Mouse (Mus musculus) left cerebral cortex, postnatal 14 days (tissue): Measurements from ENCODE around the gene Duox2. TPM values are rescaled to one million over a fixed set of nuclear protein-coding genes. Genes with fewer than 3 reads are reported as not detected.
A peak's percentile ranks its signal among the peaks of the same experiment; 100 is the strongest.

Experiments
- DNase-seq, 2 experiments: peaks; one replicate each; pipeline ENCODE4 v3.0.0; 2021 to 2022; ENCODE audit warnings: low spot score in 2 of 2, mixed read lengths in 1 of 2
- intact Hi-C: fragments of 180-260 bp; cut with DNase I; formaldehyde crosslinking; loops from one replicate; pipeline ENCODE4 v1.15.1; 2025
- total RNA-seq, 2 experiments: library from RNA; stranded (reverse); gene quantifications; 2 replicates each; pipeline ENCODE4 v1.2.3; 2021

The Duox2 gene
- total RNA-seq, 2 experiments from 2014 or later = 0.09 TPM; not detected in 1

GRCm38 (mm10) chr2:122305097-122305892 is 7.0 kb upstream of the Duox2 start:
- intact Hi-C loops = loop anchor here (10.0 kb wide), 1 partner anchor 250 kb away; no protein-coding TSS in a partner anchor
- DNase-seq = no peak

- DNase-seq = no peak
- intact Hi-C loops = loop anchor here (10.0 kb wide), 1 partner anchor 250 kb away; no protein-coding TSS in a partner anchor
These were observed 6.3 kb upstream of the Duox2 start for GRCm38 (mm10) chr2:122304544-122304943.

GRCm38 (mm10) chr2:122302574-122303241 is 4.5 kb upstream of the Duox2 start:
- intact Hi-C loops = loop anchor here (2.0 to 10.0 kb wide), 2 partner anchors 108 to 252 kb away; no protein-coding TSS in a partner anchor
- DNase-seq = peak; percentile 62 to 77

- intact Hi-C loops = loop anchor here (2.0 to 10.0 kb wide), 2 partner anchors 107 to 253 kb away; no protein-coding TSS in a partner anchor
- DNase-seq = no peak
These were observed 3.8 kb upstream of the Duox2 start for GRCm38 (mm10) chr2:122301921-122302573.

GRCm38 (mm10) chr2:122301081-122301920 is 3.1 kb upstream of the Duox2 start:
- DNase-seq = peak; percentile 30 to 35
- intact Hi-C loops = loop anchor here (10.0 kb wide), 1 partner anchor 254 kb away; no protein-coding TSS in a partner anchor

GRCm38 (mm10) chr2:122300656-122301020 is 2.4 kb upstream of the Duox2 start:
- no peak for DNase-seq
- intact Hi-C loops = loop anchor here (10.0 kb wide), 1 partner anchor 254 kb away; no protein-coding TSS in a partner anchor

- intact Hi-C loops = loop anchor here (5.0 to 10.0 kb wide), 2 partner anchors 53 to 255 kb away; no protein-coding TSS in a partner anchor
- no peak for DNase-seq
These were observed 1.8 kb upstream of the Duox2 start for GRCm38 (mm10) chr2:122299911-122300655.

GRCm38 (mm10) chr2:122298596-122299490 is 594 bp upstream of the Duox2 start, which contains the start of gene Duoxa2:
TSS of gene Duoxa2 (plus strand) at chr2:122298900.
- no peak for DNase-seq
- intact Hi-C loops = loop anchor here (5.0 kb wide), 1 partner anchor 52 kb away; no protein-coding TSS in a partner anchor

GRCm38 (mm10) chr2:122297271-122298095 is 766 bp downstream of the Duox2 start:
- no peak for DNase-seq
- intact Hi-C loops = loop anchor here (5.0 kb wide), 1 partner anchor 50 kb away; no protein-coding TSS in a partner anchor

- intact Hi-C loops = loop anchor here (5.0 kb wide), 1 partner anchor 48 kb away; no protein-coding TSS in a partner anchor
- no peak for DNase-seq
These were observed 3.3 kb downstream of the Duox2 start for GRCm38 (mm10) chr2:122294916-122295315.

- DNase-seq = no peak
- intact Hi-C loops = no loop called here
These were observed 12.1 kb downstream of the Duox2 start for GRCm38 (mm10) chr2:122286137-122286536.

GRCm38 (mm10) chr2:122284091-122284490 is 14.2 kb downstream of the Duox2 start:
- intact Hi-C loops = no loop called here
- no peak for DNase-seq

- intact Hi-C loops = no loop called here
These were observed 19.5 kb downstream of the Duox2 start for GRCm38 (mm10) chr2:122278769-122279168.

GRCm38 (mm10) chr2:122266407-122267193 is 31.6 kb downstream of the Duox2 start:
- DNase-seq = no peak
- intact Hi-C loops = no loop called here

More at GRCm38 (mm10) chr2:122278769-122279168, 19.5 kb downstream of the Duox2 start:
- DNase-seq = no peak

GRCm38 (mm10) chr2:122264690-122265089 is 33.6 kb downstream of the Duox2 start:
- intact Hi-C loops = no loop called here
- peak in 1 of 2 experiments; percentile 41 for DNase-seq
